Mouse (Mus musculus): Measurements from ENCODE around the gene AI854703. TPM values are rescaled to one million over a fixed set of nuclear protein-coding genes. Genes with fewer than 3 reads are reported as not detected.

AI854703 gene
- 0.20 and 0.59 TPM in 2 replicates for polyA plus RNA-seq (2012; ENCODE audit: low replicate concordance)

GRCm38 (mm10) chr6:48626464-48626863, at the start of gene AI854703:
TSS of gene AI854703 (plus strand) at chr6:48626764.

GRCm38 (mm10) chr6:48589194-48589750, 37.3 kb upstream of the AI854703 start, which contains the start of gene Gm45021:
TSS of gene Gm45021 (plus strand) at chr6:48589610.

GRCm38 (mm10) chr6:48593158-48594042, 33.2 kb upstream of the AI854703 start, which contains the start of the genes Repin1 and Gm44965:
TSS of gene Repin1 (plus strand) at chr6:48593883.
TSS of gene Gm44965 (plus strand) at chr6:48593941.

GRCm38 (mm10) chr6:48601271-48602079, 25.1 kb upstream of the AI854703 start, which contains the start of gene Zfp775:
TSS of gene Zfp775 (plus strand) at chr6:48602063.

GRCm38 (mm10) chr6:48646995-48647394, 20.4 kb downstream of the AI854703 start, which contains the start of gene Gimap8:
TSS of gene Gimap8 (plus strand) at chr6:48647234.

GRCm38 (mm10) chr6:48675931-48676859, 49.6 kb downstream of the AI854703 start, which contains the start of gene Gimap9:
TSS of gene Gimap9 (plus strand) at chr6:48676129.

Other genes starting within 250 kb of the AI854703 start
- 4.3 and 9.1 TPM in 2 replicates for gene Krba1, start 231.2 kb upstream of the AI854703 start, polyA plus RNA-seq (2012; ENCODE audit: low replicate concordance)
- gene Zfp467, start 180.9 kb upstream of the AI854703 start, polyA plus RNA-seq (2012; ENCODE audit: low replicate concordance), result 5.6 and 7.6 TPM in 2 replicates
- 0.26 and 0.44 TPM in 2 replicates for gene Sspo, start 178.5 kb upstream of the AI854703 start, polyA plus RNA-seq (2012; ENCODE audit: low replicate concordance)
- 0.25 and 3.8 TPM in 2 replicates for gene Atp6v0e2, start 89.1 kb upstream of the AI854703 start, polyA plus RNA-seq (2012; ENCODE audit: low replicate concordance)
- gene Lrrc61, start 72.0 kb upstream of the AI854703 start, polyA plus RNA-seq (2012; ENCODE audit: low replicate concordance), result 9.1 and 11.2 TPM in 2 replicates
- 1.4 TPM in 1 of 2 replicates, not detected in the other for gene Rarres2, start 54.0 kb upstream of the AI854703 start, polyA plus RNA-seq (2012; ENCODE audit: low replicate concordance)
- gene Gm45021, start 37.2 kb upstream of the AI854703 start, polyA plus RNA-seq (2012; ENCODE audit: low replicate concordance), result not detected in 2 replicates
- 10.0 TPM in 2 replicates for gene Repin1, start 32.9 kb upstream of the AI854703 start, polyA plus RNA-seq (2012; ENCODE audit: low replicate concordance)
- 1.0 TPM in 1 of 2 replicates, not detected in the other for gene Gm44965, start 32.8 kb upstream of the AI854703 start, polyA plus RNA-seq (2012; ENCODE audit: low replicate concordance)
- gene Zfp775, start 24.7 kb upstream of the AI854703 start, polyA plus RNA-seq (2012; ENCODE audit: low replicate concordance), result 1.2 and 1.5 TPM in 2 replicates
- gene Gimap8, start 20.5 kb downstream of the AI854703 start, polyA plus RNA-seq (2012; ENCODE audit: low replicate concordance), result 3.2 and 4.2 TPM in 2 replicates
- gene Gimap9, start 49.4 kb downstream of the AI854703 start, polyA plus RNA-seq (2012; ENCODE audit: low replicate concordance), result 0.52 TPM in 1 of 2 replicates, not detected in the other
- gene Gimap4, start 57.8 kb downstream of the AI854703 start, polyA plus RNA-seq (2012; ENCODE audit: low replicate concordance), result 1.3 and 5.0 TPM in 2 replicates
- 4.5 and 8.3 TPM in 2 replicates for gene Gimap6, start 81.5 kb downstream of the AI854703 start, polyA plus RNA-seq (2012; ENCODE audit: low replicate concordance)
- gene Gm28053, start 91.8 kb downstream of the AI854703 start, polyA plus RNA-seq (2012; ENCODE audit: low replicate concordance), result not detected in 2 replicates
- 0.37 and 2.0 TPM in 2 replicates for gene Gimap7, start 91.9 kb downstream of the AI854703 start, polyA plus RNA-seq (2012; ENCODE audit: low replicate concordance)
- 14.6 and 21.6 TPM in 2 replicates for gene Gimap1, start 112.3 kb downstream of the AI854703 start, polyA plus RNA-seq (2012; ENCODE audit: low replicate concordance)
- gene Gimap5, start 119.4 kb downstream of the AI854703 start, polyA plus RNA-seq (2012; ENCODE audit: low replicate concordance), result 4.7 and 19.6 TPM in 2 replicates
- 24.2 and 84.0 TPM in 2 replicates for gene Gimap3, start 144.1 kb downstream of the AI854703 start, polyA plus RNA-seq (2012; ENCODE audit: low replicate concordance)
- gene Tmem176a, start 214.2 kb downstream of the AI854703 start, polyA plus RNA-seq (2012; ENCODE audit: low replicate concordance), result 6.4 and 44.5 TPM in 2 replicates
- 2.3 and 12.0 TPM in 2 replicates for gene Tmem176b, start 214.7 kb downstream of the AI854703 start, polyA plus RNA-seq (2012; ENCODE audit: low replicate concordance)
- not detected in 2 replicates for gene Aoc1, start 246.1 kb downstream of the AI854703 start, polyA plus RNA-seq (2012; ENCODE audit: low replicate concordance)

Data from leukemia stem cell, adult 10-12 weeks (primary cell).